8 mouse cellular contexts compared by ENCODE assay signal in the genomic region with DNA sequence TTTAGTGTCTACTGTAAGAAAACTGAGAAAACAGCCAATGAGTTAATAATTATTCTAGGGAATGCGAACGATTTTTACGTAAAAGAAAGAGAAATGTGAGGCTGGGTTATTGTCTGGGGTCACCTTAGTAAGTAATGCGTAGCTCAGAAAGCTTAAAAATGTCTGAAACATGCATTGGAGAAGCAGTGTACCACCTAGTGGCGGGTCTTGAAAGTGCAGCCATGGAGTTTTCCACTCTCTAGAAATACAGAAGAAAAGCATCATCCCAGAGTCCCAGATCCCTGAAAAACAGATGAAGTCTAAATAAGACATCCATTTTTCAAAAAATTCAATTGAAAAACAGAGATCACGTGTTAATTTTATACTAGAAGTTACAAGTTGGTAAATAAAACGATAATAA.
A peak's percentile ranks its signal among the peaks of the same experiment; 100 is the strongest.
DNase-seq lines count a peak whose midpoint lies in the region; ATAC-seq and TF ChIP-seq lines count a peak whose summit lies in the region.

No protein-coding gene starts in this region.

- peak; percentile 73 for DNase-seq in kidney, adult 18-20 months
- peak; percentile 15 for DNase-seq in Patski (ENCODE audit: low read depth, low spot score)
- DNase-seq in cerebellum, postnatal 25 days: peak; percentile 52 to 74
- peak; percentile 41 to 47 for DNase-seq in gastrocnemius, postnatal 36 days
- peak; percentile 29 to 64 for DNase-seq in left cerebral cortex, adult 18-20 months (ENCODE audit: low spot score in 2 of 2)
- DNase-seq in natural killer cell, adult 2 months (ENCODE audit: low spot score in 2 of 2): peak; percentile 12 to 37
- DNase-seq in urinary bladder, postnatal 14 days (ENCODE audit: low spot score): peak; percentile 67

- WGBS in kidney, embryonic 16.5 days: 30% methylated on average over 7 of the region's 7 CpGs

- in situ Hi-C loops in Patski (cut with MboI; ENCODE audit: low pct_unique_long_range_greater_than_20kb): no loop called here

- ATAC-seq in kidney, embryonic 16.5 days (ENCODE audit: low FRiP score, low TSS enrichment): no peak
- ATAC-seq in Patski: no peak

- H3K4me3 ChIP-seq in kidney, embryonic 16.5 days (ENCODE audit: low read length): no peak overlapping the region

- CTCF ChIA-PET in Patski (lab: Charles Lee): interaction anchor here (0.5 to 1.8 kb wide), 14 partner anchors 8 to 832 kb away, joined by 3 to 14 read pairs (median 3); a partner anchor contains a TSS

- intact Hi-C loops in gastrocnemius, postnatal 36 days (cut with DNase I): no loop called here

- H3K36me3 ChIP-seq in kidney, embryonic 16.5 days (ENCODE audit: insufficient read depth, low read length): no peaks in the 10 kb centered on the region

- H3K4me1 ChIP-seq in kidney, embryonic 16.5 days (ENCODE audit: insufficient read depth, low read length): no peaks in the 10 kb centered on the region

- H3K27me3 ChIP-seq in kidney, embryonic 16.5 days (ENCODE audit: insufficient read depth, low read length): no peaks in the 10 kb centered on the region
- no peaks in the 10 kb centered on the region for H3K27me3 ChIP-seq in Patski

- H3K4me2 ChIP-seq in kidney, embryonic 16.5 days (replicated peaks; ENCODE audit: low read depth, low read length): no peak overlapping the region

- POLR2A ChIA-PET in Patski (lab: Charles Lee): interaction anchor here (0.5 kb wide), 1 partner anchor 113 kb away, joined by 3 read pairs; no protein-coding TSS in a partner anchor

- TF ChIP-seq CTCF in Patski (IDR thresholded peaks at IDR 0.05): peak; percentile 96

- H3K27ac ChIP-seq in kidney, embryonic 16.5 days (ENCODE audit: low read length): no peak overlapping the region

- H3K9ac ChIP-seq in kidney, embryonic 16.5 days (replicated peaks; ENCODE audit: low read length): no peak overlapping the region

- no peaks in the 10 kb centered on the region for H3K9me3 ChIP-seq in kidney, embryonic 16.5 days (ENCODE audit: low read length)

Comparison
In these comparisons a context has a peak if more than half of its experiments do, and no peak if none do; other contexts are left out.
1. DNase-seq: peak in every context shown above with its lines; median percentile 73 in kidney, adult 18-20 months; 67 in urinary bladder, postnatal 14 days; 63 in cerebellum, postnatal 25 days; 46 in left cerebral cortex, adult 18-20 months; 44 in gastrocnemius, postnatal 36 days; 24 in natural killer cell, adult 2 months; 15 in Patski.